Mouse (Mus musculus) E14TG2a.4 (cell line): ENCODE data around the gene Wdr25.

Source experiments
- CTCF ChIP-seq: conservative IDR thresholded peaks from 2 replicates; pipeline ENCODE4 v1.5.1; 2014; ENCODE audit warnings: low read length
- NANOG ChIP-seq: IDR thresholded peaks from 2 replicates; pipeline ENCODE4 v1.6.1; 2014; ENCODE audit warnings: borderline replicate concordance, low read length, mixed read lengths
- POU5F1 ChIP-seq: IDR thresholded peaks from 2 replicates; pipeline ENCODE4 v1.6.1; 2014; ENCODE audit warnings: low read length, borderline replicate concordance

- TF ChIP-seq CTCF, result no peak
- no peak for TF ChIP-seq POU5F1
- TF ChIP-seq NANOG, result no peak
Observed at GRCm38 (mm10) chr12:109057736-109058135, 164.3 kb downstream of the Wdr25 start.
